Mouse (Mus musculus): ENCODE results near the gene Fbxw10. TPM values are rescaled to one million over a fixed set of nuclear protein-coding genes. Genes with fewer than 3 reads are reported as not detected.
A peak's percentile ranks its signal among the peaks of the same experiment; 100 is the strongest.

The Fbxw10 gene
- total RNA-seq, 2 experiments from 2014 or later, result 0.89 to 0.96 TPM

GRCm38 (mm10) chr11:62830387-62830786, 16.5 kb upstream of the Fbxw10 start:
- intact Hi-C loops (cut with DNase I), result no loop called here
- DNase-seq, result no peak

GRCm38 (mm10) chr11:62831906-62832305, 15.0 kb upstream of the Fbxw10 start:
- no peak for DNase-seq
- intact Hi-C loops (cut with DNase I), result no loop called here

- DNase-seq, result no peak
- intact Hi-C loops (cut with DNase I), result loop anchor here (10.0 kb wide), 1 partner anchor 90 kb away; the partner anchor contains the start of gene Gm10428
Measured at GRCm38 (mm10) chr11:62844562-62844961, 2.3 kb upstream of the Fbxw10 start.

- intact Hi-C loops (cut with DNase I), result loop anchor here (10.0 kb wide), 1 partner anchor 91 kb away; the partner anchor contains the start of gene Gm10428
Measured at GRCm38 (mm10) chr11:62845730-62846129, 1.1 kb upstream of the Fbxw10 start.

GRCm38 (mm10) chr11:62847655-62848191, 854 bp downstream of the Fbxw10 start:
- intact Hi-C loops (cut with DNase I), result loop anchor here (10.0 kb wide), 1 partner anchor 93 kb away; the partner anchor contains the start of gene Gm10428
- no peak for DNase-seq

More at GRCm38 (mm10) chr11:62845730-62846129, 1.1 kb upstream of the Fbxw10 start:
- no peak for DNase-seq

- intact Hi-C loops (cut with DNase I), result loop anchor here (10.0 kb wide), 1 partner anchor 94 kb away; the partner anchor contains the start of gene Gm10428
- DNase-seq, result peak; percentile 51
Measured at GRCm38 (mm10) chr11:62848301-62848700, 1.4 kb downstream of the Fbxw10 start.

GRCm38 (mm10) chr11:62851199-62851598, 4.3 kb downstream of the Fbxw10 start:
- intact Hi-C loops (cut with DNase I), result no loop called here
- no peak for DNase-seq

- no peak for DNase-seq
Measured at GRCm38 (mm10) chr11:62853334-62853733, 6.5 kb downstream of the Fbxw10 start.

GRCm38 (mm10) chr11:62865562-62865961, 18.7 kb downstream of the Fbxw10 start:
- intact Hi-C loops (cut with DNase I), result no loop called here

More at GRCm38 (mm10) chr11:62853334-62853733, 6.5 kb downstream of the Fbxw10 start:
- intact Hi-C loops (cut with DNase I), result no loop called here

GRCm38 (mm10) chr11:62866685-62867084, 19.8 kb downstream of the Fbxw10 start:
- DNase-seq, result no peak
- intact Hi-C loops (cut with DNase I), result no loop called here

More at GRCm38 (mm10) chr11:62865562-62865961, 18.7 kb downstream of the Fbxw10 start:
- no peak for DNase-seq

GRCm38 (mm10) chr11:62869201-62869600, 22.3 kb downstream of the Fbxw10 start:
- intact Hi-C loops (cut with DNase I), result no loop called here
- no peak for DNase-seq

GRCm38 (mm10) chr11:62869715-62870371, 23.0 kb downstream of the Fbxw10 start:
- DNase-seq, result no peak
- intact Hi-C loops (cut with DNase I), result no loop called here

GRCm38 (mm10) chr11:62873479-62873878, 26.6 kb downstream of the Fbxw10 start:
- DNase-seq, result no peak
- intact Hi-C loops (cut with DNase I), result no loop called here

- no peak for DNase-seq
- intact Hi-C loops (cut with DNase I), result no loop called here
Measured at GRCm38 (mm10) chr11:62875696-62876095, 28.8 kb downstream of the Fbxw10 start.

- intact Hi-C loops (cut with DNase I), result no loop called here
- DNase-seq, result no peak
Measured at GRCm38 (mm10) chr11:62876445-62876844, 29.6 kb downstream of the Fbxw10 start.

- no peak for DNase-seq
- intact Hi-C loops (cut with DNase I), result no loop called here
Measured at GRCm38 (mm10) chr11:62877391-62877790, 30.5 kb downstream of the Fbxw10 start.

- DNase-seq, result no peak
- intact Hi-C loops (cut with DNase I), result no loop called here
Measured at GRCm38 (mm10) chr11:62878728-62879127, 31.9 kb downstream of the Fbxw10 start.

- intact Hi-C loops (cut with DNase I), result no loop called here
- peak; percentile 100 for DNase-seq
Measured at GRCm38 (mm10) chr11:62879220-62880048, 32.6 kb downstream of the Fbxw10 start, which contains the start of gene Tvp23b. TSS of gene Tvp23b (plus strand) at chr11:62879455.

GRCm38 (mm10) chr11:62883407-62883806, 36.5 kb downstream of the Fbxw10 start:
- intact Hi-C loops (cut with DNase I), result no loop called here
- no peak for DNase-seq

GRCm38 (mm10) chr11:62885323-62885722, 38.5 kb downstream of the Fbxw10 start:
- intact Hi-C loops (cut with DNase I), result no loop called here
- no peak for DNase-seq

- intact Hi-C loops (cut with DNase I), result no loop called here
Measured at GRCm38 (mm10) chr11:62890796-62891195, 43.9 kb downstream of the Fbxw10 start.

More at GRCm38 (mm10) chr11:62890796-62891195, 43.9 kb downstream of the Fbxw10 start:
- no peak for DNase-seq
